Mouse (Mus musculus) ovary, adult 18-20 months (tissue): ENCODE measurements at regions not wholly inside any gene's neighbourhood (a gene's known extent, or its start where the extent isn't known, plus 50 kb on each side); places are given as distances from the start of the nearest gene placed in this dataset.

ENCODE experiments used
- DNase-seq: peaks from one replicate; pipeline ENCODE4 v3.0.0; 2022; ENCODE audit warnings: low spot score, mixed read lengths

DNA sequence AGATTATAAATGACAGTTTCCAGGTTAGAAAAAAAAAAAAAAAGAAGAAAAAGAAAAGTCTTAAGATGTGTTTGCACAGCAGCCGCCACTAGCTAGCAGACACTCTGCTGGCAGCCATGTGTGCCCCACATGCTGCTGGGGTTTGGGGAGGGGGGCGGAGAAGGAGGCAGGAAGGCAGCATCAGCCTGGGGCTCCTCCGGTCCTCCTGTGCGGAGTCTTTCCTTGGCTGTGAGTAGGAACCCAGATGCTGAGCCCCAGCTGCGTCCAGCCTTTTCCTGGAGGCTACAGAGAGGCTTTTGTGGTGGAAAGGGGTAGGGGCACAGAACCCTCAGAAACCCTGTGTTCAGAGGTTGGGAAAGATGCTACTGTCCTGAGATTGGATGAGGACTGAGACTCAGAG, 169.0 kb downstream of the Gadd45g start:
- DNase-seq = no peak

- DNase-seq = no peak
These were observed 171.2 kb downstream of the Gadd45g start for GRCm38 (mm10) chr13:52017598-52018190.

DNA sequence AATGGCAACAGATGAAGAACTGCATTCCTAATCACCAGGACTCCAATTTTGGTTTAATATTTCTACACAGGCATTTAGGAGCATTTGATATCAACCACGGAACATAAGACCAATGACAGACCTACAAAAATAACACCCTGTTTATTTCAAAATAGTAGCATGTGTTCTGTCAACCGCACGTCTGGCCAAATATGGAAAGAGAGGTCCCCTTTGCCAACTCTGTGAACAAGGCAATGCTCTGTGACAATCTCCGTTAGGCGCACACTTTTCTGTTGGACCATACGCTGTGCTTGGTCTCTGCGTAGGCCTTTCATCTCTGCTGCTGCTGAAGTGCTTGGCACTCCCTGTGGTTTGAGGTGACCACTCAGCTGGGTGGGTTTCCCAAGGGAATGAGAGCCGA, 173.2 kb downstream of the Gadd45g start:
- no peak for DNase-seq

DNA sequence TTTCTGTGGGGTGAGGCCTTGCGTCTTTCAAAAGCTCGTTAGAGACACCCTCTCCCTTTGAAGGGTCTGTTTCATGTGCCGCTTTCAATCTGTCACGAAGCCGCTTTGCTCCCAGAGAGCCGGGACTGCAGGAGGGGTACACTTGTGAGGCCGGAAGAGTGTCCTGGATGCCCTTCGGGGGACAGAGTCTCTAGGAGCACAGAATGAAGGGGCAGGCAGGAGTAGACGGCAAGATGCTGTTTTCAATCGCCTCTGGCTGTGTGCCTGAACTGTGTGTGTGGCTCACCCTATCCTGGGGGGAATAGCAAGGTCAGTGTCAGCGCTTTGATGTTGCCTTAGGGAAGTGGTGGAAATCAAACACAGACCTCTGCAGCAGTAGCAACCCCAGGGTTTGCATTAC, 174.7 kb downstream of the Gadd45g start:
- no peak for DNase-seq

DNA sequence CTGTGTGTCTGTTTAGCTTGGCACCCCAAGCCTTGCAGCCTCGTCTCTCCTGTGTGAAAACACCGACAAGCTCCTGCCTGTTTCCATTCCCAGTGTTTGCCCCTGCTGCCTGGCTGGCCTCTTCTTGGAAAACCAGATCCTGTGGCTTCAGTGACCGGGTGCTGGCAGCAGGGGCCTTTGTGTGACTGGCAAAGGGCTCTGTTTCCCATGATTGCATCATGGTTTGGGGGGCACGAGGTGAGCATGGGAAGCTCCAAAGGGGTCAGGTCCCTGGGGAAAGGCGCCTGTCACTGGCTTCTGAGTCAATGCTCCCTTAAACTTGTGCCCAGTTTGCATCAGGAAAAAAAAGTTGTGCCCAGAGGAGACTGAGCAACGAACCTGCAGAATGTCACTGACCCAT, 175.3 kb downstream of the Gadd45g start:
- no peak for DNase-seq

- no peak for DNase-seq
These were observed 176.1 kb downstream of the Gadd45g start for GRCm38 (mm10) chr13:52022529-52022928.

DNA sequence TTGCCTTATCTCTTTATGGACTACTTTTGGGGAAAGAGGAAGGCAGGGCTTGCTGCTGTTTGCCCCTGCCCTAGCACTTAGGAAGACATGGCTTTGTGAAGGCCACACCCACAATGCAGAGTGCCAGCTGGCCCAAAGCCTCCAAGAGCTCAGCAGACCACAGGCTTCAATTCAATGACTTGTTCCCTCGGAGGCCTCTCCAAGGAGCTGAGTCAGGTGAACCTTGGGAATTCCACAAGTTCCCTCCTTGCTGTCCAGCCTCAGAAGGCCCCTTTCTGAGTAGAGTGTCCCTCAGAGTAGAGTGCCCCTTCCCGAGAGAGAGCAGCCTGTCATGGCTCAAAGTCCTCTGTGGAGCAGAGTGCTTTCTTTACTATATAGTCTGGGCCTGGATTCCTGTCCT, 177.9 kb downstream of the Gadd45g start:
- DNase-seq = peak; percentile 77

DNA sequence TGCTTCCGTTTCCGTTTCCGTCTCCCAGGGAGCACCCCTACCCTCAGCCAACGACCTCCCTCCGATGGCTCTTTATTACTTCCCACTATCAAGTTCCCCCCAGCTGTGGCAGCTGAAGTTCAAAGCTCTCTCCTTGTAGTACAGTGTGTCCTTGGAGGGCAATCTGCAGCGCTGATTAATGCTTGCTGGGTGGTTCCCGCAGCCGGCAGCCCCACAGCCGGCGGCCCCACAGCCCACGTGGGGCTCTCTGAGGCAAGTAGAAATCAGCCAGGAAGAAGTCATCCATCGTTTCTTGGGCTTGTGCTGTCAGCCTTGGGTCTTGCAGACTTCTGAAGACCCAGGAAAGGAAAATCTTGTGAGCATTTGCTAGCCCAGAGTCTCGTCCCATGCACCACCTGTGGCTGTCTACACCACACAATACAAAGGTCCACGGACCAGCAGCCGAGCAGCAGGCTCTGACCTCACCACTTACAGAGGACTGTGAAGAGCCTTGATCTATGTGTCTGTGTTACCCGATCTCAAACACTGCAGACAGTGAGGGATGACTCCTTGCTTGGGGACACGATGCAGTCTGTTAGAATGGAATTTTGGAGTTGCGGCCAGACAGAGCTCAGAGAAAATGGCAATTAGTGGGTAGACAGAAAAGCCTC, 178.5 kb downstream of the Gadd45g start:
- peak; percentile 82 for DNase-seq

- DNase-seq = no peak
These were observed 179.0 kb downstream of the Gadd45g start for GRCm38 (mm10) chr13:52025482-52025848.

DNA sequence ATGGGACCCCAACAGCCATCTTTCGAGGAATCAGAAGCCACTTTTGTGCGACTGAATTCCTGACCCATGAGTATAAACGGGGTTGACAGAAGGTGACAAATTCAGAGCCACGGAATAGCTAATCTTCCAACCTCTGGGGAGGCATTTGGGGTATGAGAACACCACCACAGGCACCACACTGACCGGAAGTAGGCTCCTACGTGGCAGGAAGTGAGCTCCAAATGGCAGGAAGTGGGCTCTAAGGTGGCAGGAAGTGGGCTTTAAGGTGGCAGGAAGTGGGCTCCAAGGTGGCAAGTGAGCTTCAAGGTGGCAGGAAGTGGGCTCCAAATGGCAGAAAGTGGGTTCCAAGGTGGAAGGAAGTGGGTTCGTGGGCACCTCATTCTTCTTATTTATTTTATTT, 179.8 kb downstream of the Gadd45g start:
- no peak for DNase-seq

- DNase-seq = no peak
These were observed 183.5 kb downstream of the Gadd45g start for GRCm38 (mm10) chr13:52029868-52030422.

DNA sequence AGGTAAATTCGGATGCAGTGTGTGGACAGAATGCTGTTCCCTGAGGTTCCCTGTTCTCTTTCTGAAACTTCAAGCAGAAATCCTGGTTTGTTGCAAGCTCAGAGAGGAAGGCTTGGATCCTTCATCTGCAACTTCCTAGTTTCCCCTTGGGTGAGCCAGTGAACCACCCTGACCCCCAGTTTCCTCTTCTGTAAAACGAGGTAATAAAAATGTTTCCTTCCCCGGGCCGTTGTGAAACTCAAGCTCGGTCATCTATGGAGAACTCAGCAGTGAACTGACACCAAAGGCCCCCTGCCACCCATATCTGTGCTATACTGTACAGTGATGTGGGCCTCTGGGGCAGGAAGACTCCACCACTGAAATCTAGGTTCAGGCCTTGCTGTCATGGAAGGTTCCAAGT, 185.0 kb downstream of the Gadd45g start:
- no peak for DNase-seq

- no peak for DNase-seq
These were observed 189.3 kb downstream of the Gadd45g start for GRCm38 (mm10) chr13:52035731-52036130.

GRCm38 (mm10) chr13:52036351-52036750, 189.9 kb downstream of the Gadd45g start:
- no peak for DNase-seq

DNA sequence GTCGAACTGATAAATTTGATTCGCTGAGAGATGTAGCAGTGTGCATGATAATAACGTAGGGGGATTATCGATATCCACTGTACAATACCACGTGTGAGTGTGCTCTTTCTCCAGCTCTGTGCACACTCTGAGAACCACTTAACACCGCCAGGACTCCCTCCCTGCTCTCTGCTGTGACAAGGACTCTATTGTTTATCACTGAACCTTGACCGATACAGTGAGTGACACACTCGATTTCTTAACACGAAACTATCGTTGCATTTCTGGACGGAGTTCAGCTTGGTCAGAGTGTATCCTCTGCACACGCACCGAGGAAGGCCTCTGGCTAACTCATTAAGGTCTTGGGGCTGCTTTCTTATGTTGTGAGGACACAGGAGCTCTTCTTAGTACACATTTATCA, 190.7 kb downstream of the Gadd45g start:
- DNase-seq = no peak

GRCm38 (mm10) chr13:52041467-52042421, 195.3 kb downstream of the Gadd45g start:
- DNase-seq = no peak

GRCm38 (mm10) chr13:52042867-52043266, 196.4 kb downstream of the Gadd45g start:
- DNase-seq = no peak

GRCm38 (mm10) chr13:52043916-52044315, 197.4 kb downstream of the Gadd45g start:
- DNase-seq = no peak

DNA sequence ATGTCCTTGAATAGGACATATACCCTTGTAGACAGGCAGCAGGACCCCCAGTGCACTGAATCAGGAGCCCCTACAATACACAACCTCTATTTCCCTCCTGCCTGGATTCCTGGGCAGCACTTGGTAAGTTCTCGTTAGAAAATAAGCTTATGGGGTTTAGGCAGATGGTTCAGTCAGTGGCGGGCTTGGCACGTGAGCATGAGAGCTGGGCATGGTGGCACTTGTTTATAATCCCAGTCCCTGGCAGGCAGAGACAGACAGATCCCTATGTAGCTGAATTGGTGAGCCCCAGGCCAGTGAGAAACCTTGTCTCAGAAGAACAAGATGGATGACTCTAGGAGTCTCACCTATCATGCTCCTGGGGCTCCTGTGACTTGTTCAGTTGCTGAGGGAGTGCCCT, 198.9 kb downstream of the Gadd45g start:
- no peak for DNase-seq

- no peak for DNase-seq
These were observed 199.5 kb downstream of the Gadd45g start for GRCm38 (mm10) chr13:52046020-52046419.

DNA sequence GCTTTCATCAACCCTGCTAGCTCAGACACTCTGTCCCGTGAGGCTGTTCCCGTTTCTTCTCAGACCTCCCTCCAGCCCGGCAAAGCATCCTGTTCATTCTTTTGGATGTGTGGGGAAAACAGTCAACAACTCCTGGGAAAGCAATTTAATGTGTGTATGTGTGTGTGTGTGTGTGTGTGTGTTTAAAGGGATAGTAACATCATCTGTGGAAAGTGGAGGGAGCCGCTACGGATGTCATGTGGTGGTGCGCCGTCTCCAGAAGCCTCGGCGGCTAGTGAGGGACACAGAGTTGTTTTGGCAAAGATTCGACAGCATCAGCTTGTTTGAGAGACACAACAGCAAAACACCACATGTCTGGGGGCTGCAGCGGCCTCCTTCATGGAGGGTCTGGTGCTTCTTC, 200.2 kb downstream of the Gadd45g start:
- DNase-seq = no peak

DNA sequence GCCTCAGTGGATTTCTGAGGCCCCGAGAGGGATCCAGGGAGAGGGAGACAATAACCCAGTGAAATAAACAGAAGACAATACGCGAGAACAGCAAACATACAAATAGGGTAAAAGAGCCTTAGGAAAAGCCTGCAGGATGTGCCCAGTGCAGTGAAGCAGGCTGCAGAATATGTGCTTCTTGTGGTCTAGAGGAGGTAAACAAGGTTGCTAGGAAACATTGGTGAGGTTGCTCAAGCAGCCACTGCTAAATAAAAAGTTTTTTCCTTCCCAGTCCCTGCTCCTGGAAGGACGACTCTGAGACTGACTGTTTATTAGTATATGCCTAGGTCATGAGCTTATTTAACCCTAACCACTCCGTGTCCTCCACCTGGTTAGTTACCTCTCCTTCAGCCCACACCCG, 201.5 kb downstream of the Gadd45g start:
- DNase-seq = no peak

- DNase-seq = no peak
These were observed 202.3 kb downstream of the Gadd45g start for GRCm38 (mm10) chr13:52048777-52049176.
